Mouse (Mus musculus) adrenal gland, adult 18-20 months (tissue): ENCODE results near the gene Masp1. TPM values are rescaled to one million over a fixed set of nuclear protein-coding genes. Genes with fewer than 3 reads are reported as not detected.

ENCODE experiments used
- DNase-seq, 2 experiments: peaks; one replicate each; pipeline ENCODE4 v3.0.0; 2021 to 2022; ENCODE audit warnings: low spot score in 2 of 2
- total RNA-seq, 2 experiments: library from RNA; stranded (reverse); gene quantifications; 1 replicate in 1 of 2; 2 replicates in 1 of 2; pipeline ENCODE4 v1.2.3; 2021

Gene Masp1
- total RNA-seq, 2 experiments from 2014 or later: 3.3 to 158 TPM

GRCm38 (mm10) chr16:23515766-23516165 lies 4.8 kb downstream of the Masp1 start:
- DNase-seq: peak in 1 of 2 experiments; percentile 33

DNA sequence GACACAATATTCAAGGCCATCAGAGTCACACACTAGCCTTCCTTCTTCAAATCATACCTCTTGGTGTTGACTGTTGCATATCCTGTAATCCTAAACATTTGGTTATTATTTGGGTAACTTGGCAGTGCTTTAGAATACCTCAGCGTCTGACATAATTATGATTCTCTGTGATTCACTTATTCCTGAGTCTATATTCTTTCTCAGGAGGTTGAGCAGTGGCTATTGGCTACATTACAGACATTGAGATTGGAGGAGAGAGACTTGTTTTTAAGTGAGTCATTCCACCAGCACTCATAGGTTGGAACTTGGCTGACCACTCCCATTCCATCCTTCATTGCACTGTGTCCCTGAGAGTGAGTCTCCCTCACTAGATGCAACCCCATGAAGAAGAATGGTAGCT lies 7.2 kb downstream of the Masp1 start:
- no peak for DNase-seq

DNA sequence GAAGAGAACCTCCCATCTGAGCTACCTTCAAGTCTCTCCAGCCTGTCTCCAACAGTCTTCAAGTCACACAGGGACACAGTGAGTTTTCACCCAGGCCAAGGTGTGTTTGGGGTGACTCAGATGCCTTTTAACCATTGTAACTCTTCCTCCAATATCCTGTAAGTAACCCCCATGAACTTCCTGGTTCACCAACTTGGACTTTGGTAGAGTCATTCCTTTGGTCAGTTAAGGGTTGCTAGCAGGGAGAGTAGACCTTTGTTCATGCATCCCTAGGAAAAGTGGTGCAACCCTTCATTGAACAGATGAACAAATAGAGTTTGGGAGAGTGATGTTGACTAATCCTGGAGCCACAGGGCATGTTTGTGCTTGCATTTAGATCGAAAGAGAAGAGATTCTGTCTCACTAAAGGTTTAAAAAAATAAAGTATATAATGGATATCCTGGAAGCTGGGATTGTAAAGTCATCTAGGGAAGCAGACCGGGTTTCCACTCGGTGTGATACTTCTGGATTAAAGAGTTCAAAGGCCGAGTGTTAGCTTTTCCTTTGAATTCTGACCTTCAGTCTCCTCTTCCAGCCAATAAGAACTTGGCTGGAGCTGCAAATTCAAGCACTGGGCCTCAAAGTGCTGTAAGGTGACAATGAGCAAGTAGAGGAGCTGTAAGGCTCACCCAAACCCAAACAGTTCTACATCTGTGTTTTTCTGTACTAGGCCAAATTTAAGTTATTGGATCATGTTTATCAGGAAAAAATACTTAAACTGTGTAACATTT lies 9.3 kb downstream of the Masp1 start:
- DNase-seq: no peak

- no peak for DNase-seq
These were observed 14.5 kb downstream of the Masp1 start for GRCm38 (mm10) chr16:23505904-23506687.

- no peak for DNase-seq
These were observed 16.3 kb downstream of the Masp1 start for GRCm38 (mm10) chr16:23504320-23504744.

DNA sequence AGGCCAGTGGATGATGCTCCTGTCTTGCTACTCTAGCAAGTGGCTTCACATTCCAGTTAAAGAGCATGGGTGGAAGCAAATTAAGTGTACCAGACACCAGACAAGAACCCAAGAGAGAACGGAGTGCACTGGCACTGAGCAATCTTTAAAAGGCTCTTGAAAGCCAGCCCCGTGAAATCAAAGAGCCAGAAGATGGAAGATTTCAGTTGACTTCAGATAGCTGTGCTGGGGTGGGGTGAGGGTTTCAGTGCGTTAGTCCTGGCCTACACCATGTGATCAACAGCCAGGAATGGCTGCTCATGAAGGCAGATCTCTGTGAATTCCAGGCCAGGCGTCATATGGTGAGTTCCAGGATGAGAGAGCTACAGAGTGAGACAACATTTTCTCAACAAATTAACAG lies 17.3 kb downstream of the Masp1 start:
- DNase-seq: no peak

GRCm38 (mm10) chr16:23502478-23502877 lies 18.1 kb downstream of the Masp1 start:
- DNase-seq: no peak

DNA sequence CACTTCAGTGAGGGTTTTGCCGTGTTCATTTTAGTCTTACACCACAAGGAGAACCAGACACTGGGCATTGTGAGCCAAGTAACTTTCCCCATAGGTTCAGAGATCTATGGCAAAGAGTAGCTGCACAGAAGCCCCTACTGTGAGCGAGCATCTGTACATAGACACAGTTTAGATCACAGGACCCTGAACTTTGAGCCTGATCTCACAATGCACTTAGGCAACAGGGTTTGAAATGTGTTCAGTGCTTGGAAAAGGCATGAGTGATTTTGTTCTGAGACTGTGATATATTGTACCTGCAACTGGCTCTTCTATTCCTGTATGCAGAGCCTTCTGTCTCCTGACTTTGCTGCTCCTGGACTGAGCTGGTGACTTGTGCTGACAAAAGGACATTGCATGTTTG lies 19.3 kb downstream of the Masp1 start:
- no peak for DNase-seq

DNA sequence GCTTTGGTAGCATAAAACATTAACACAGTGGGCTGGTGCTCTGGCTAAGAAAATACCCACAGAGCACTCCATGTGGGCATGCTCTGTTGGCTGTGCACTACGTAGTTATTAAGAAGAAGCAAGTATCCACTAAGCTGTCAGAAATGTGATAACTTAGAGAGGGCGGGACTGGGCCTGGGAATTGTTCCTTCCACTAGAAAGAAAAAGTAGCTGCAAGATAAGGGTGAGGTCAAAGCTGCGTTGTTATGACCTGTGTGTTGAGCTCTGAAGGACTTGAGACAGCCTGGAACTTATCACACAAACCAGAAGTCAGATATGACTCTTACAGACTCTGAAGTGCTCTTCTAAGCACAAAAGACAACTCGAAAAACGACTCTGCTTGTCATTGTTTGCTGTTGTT lies 20.1 kb downstream of the Masp1 start:
- DNase-seq: no peak

DNA sequence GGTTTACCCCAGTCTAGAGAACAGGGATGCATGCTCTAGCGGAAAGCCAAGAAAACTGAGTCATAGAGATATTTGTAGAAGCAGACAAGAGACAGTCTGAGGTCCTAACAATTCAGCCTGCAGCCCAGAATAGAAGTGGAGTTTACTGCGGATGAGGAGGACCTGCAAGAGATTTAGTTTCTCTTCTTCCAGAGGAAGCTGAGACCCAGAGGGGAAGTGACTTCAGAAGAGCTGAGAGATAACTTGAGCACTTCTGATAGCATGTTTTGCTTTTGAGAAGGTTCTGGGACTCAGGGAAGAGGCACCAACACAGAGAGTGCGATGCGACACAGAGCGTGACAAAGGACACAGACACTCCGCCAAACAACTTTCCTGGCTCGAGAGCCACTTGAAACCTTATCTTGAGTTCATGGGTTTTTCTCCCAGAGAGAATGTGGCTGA lies 21.9 kb downstream of the Masp1 start:
- no peak for DNase-seq

GRCm38 (mm10) chr16:23497881-23498280 lies 22.7 kb downstream of the Masp1 start:
- no peak for DNase-seq

GRCm38 (mm10) chr16:23497440-23497839 lies 23.2 kb downstream of the Masp1 start:
- no peak for DNase-seq

- DNase-seq: no peak
These were observed 24.2 kb downstream of the Masp1 start for GRCm38 (mm10) chr16:23496245-23496924.

GRCm38 (mm10) chr16:23492783-23493182 lies 27.8 kb downstream of the Masp1 start:
- no peak for DNase-seq

GRCm38 (mm10) chr16:23483292-23483691 lies 37.3 kb downstream of the Masp1 start:
- no peak for DNase-seq

- DNase-seq: no peak
These were observed 37.8 kb downstream of the Masp1 start for GRCm38 (mm10) chr16:23482846-23483245.

DNA sequence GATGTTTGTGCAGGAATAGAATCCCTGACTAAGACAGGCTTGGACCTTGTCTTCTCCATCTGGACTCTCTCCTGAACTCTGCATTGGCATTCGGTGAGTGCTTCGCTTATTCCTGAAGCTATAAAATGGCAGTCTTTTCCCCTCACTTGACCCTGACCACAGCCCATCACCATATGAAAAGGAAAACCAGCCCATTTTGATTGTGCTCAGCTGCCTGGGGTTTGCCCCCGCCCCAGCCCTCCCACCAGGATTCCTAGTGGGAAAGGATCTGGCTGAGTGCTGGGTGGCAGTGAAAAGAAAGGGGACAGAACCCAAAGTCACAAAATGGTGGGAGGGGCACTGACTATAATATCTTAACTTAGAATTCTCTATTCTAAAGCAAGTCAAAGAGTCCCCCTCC lies 38.4 kb downstream of the Masp1 start:
- DNase-seq: no peak

GRCm38 (mm10) chr16:23479872-23480603 lies 40.6 kb downstream of the Masp1 start:
- DNase-seq: no peak

- no peak for DNase-seq
These were observed 44.0 kb downstream of the Masp1 start for GRCm38 (mm10) chr16:23476598-23476997.

- no peak for DNase-seq
These were observed 45.0 kb downstream of the Masp1 start for GRCm38 (mm10) chr16:23475651-23476050.

GRCm38 (mm10) chr16:23472046-23472445 lies 48.6 kb downstream of the Masp1 start:
- DNase-seq: no peak
